Mouse (Mus musculus) adrenal gland, postnatal 25 days (tissue): ENCODE measurements around the gene Rhbdf1. TPM values are rescaled to one million over a fixed set of nuclear protein-coding genes. Genes with fewer than 3 reads are reported as not detected.

Experiments
- DNase-seq: peaks from one replicate; pipeline ENCODE4 v3.0.0; 2021; ENCODE audit warnings: mixed read lengths
- total RNA-seq: library from RNA; stranded (reverse); gene quantifications from 2 replicates; pipeline ENCODE4 v1.2.3, GENCODE M21; 2021

Rhbdf1 gene
- total RNA-seq, 1 experiment from 2014 or later = 27.9 TPM

- DNase-seq = peak; percentile 72
Measured at GRCm38 (mm10) chr11:32238093-32238860, 16.2 kb upstream of the Rhbdf1 start.

GRCm38 (mm10) chr11:32237411-32237795 is 15.3 kb upstream of the Rhbdf1 start:
- DNase-seq = no peak

- DNase-seq = peak; percentile 68
Measured at GRCm38 (mm10) chr11:32236712-32237410, 14.8 kb upstream of the Rhbdf1 start.

- no peak for DNase-seq
Measured at GRCm38 (mm10) chr11:32236132-32236531, 14.0 kb upstream of the Rhbdf1 start.

GRCm38 (mm10) chr11:32235646-32236045 is 13.5 kb upstream of the Rhbdf1 start:
- DNase-seq = peak; percentile 69

- DNase-seq = no peak
Measured at GRCm38 (mm10) chr11:32234816-32235485, 12.9 kb upstream of the Rhbdf1 start.

- no peak for DNase-seq
Measured at GRCm38 (mm10) chr11:32233895-32234294, 11.8 kb upstream of the Rhbdf1 start.

- no peak for DNase-seq
Measured at GRCm38 (mm10) chr11:32232848-32233247, 10.7 kb upstream of the Rhbdf1 start.

GRCm38 (mm10) chr11:32231125-32231524 is 9.0 kb upstream of the Rhbdf1 start:
- no peak for DNase-seq

- DNase-seq = no peak
Measured at GRCm38 (mm10) chr11:32230220-32230619, 8.1 kb upstream of the Rhbdf1 start.

- no peak for DNase-seq
Measured at GRCm38 (mm10) chr11:32228292-32228845, 6.3 kb upstream of the Rhbdf1 start.

- no peak for DNase-seq
Measured at GRCm38 (mm10) chr11:32227555-32227954, 5.5 kb upstream of the Rhbdf1 start.

- DNase-seq = no peak
Measured at GRCm38 (mm10) chr11:32227041-32227440, 4.9 kb upstream of the Rhbdf1 start.

GRCm38 (mm10) chr11:32226124-32226871 is 4.2 kb upstream of the Rhbdf1 start, which contains the start of gene Mpg:
Mpg (plus strand) TSS chr11:32226505.
- peak; percentile 92 for DNase-seq

GRCm38 (mm10) chr11:32225222-32226104 is 3.4 kb upstream of the Rhbdf1 start:
- no peak for DNase-seq

- DNase-seq = peak; percentile 68
Measured at GRCm38 (mm10) chr11:32224468-32225139, 2.5 kb upstream of the Rhbdf1 start.

GRCm38 (mm10) chr11:32223297-32223967 is 1.3 kb upstream of the Rhbdf1 start:
- no peak for DNase-seq

GRCm38 (mm10) chr11:32222570-32223194 is 582 bp upstream of the Rhbdf1 start:
- DNase-seq = no peak
